Mouse (Mus musculus): ENCODE measurements around the gene Fbxl8. TPM values are rescaled to one million over a fixed set of nuclear protein-coding genes. Genes with fewer than 3 reads are reported as not detected.

Fbxl8 gene
- polyA plus RNA-seq, 1 experiment from 2014 or later: 1.1 TPM

GRCm38 (mm10) chr8:105260371-105261099, 3.9 kb upstream of the Fbxl8 start:
- Histone ChIP-seq H3K9me3 (no peaks in the 10 kb centered on the region), H3K9ac (no peak overlapping the region), H3K27ac (no peak overlapping the region), H3K36me3 (no peaks in the 10 kb centered on the region), H3K27me3 (peaks cover 94% of the 10 kb centered on the region), H3K4me3 (no peak overlapping the region), H3K4me1 (replicated peaks) (peaks cover 28% of the 10 kb centered on the region), H3K4me2 (no peak overlapping the region)
- no peak for ATAC-seq (ENCODE audit: low FRiP score)
- 56% methylated on average over 7 of the region's 7 CpGs for WGBS

GRCm38 (mm10) chr8:105261326-105261980, 3.0 kb upstream of the Fbxl8 start:
- Histone ChIP-seq H3K36me3 (no peaks in the 10 kb centered on the region), H3K27me3 (peaks cover 94% of the 10 kb centered on the region), H3K27ac (no peak overlapping the region), H3K9ac (no peak overlapping the region), H3K4me1 (replicated peaks) (peaks cover 28% of the 10 kb centered on the region), H3K9me3 (peaks cover 4% of the 10 kb centered on the region; the same call in 1 of the 2 replicates), H3K4me3 (no peak overlapping the region), H3K4me2 (no peak overlapping the region)
- no peak for ATAC-seq (ENCODE audit: low FRiP score)
- WGBS: 81% methylated on average over 12 of the region's 12 CpGs

GRCm38 (mm10) chr8:105263244-105263912, 1.1 kb upstream of the Fbxl8 start:
- 40% methylated on average over 16 of the region's 16 CpGs for WGBS
- no peak overlapping the region for H3K4me2 ChIP-seq

DNA sequence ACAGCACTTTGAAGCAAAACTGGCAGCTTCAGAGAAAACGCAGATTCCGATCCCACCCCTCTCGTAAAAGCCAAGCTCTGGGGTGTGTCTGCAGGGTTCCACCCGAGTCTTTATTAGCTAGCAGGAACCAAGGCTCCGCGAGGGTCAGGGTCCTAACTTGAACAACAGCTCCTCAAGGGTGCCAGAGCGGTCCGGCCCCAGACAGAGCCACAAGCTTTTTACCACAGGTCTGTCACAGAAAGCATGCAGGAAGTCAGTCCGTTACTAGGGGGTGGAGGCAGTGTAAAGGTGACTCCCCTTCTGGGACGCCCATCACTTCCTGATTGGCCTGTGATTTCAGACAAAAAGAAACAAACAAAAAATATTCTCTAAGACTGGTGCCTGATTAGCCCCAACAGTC, 680 bp downstream of the Fbxl8 start:
- 11% methylated on average over 10 of the region's 10 CpGs for WGBS
- no peak overlapping the region; the same call in 1 of the 2 replicates for H3K9ac ChIP-seq
- H3K27me3 ChIP-seq: peaks cover 96% of the 10 kb centered on the region

More at GRCm38 (mm10) chr8:105263244-105263912, 1.1 kb upstream of the Fbxl8 start:
- peaks cover 37% of the 10 kb centered on the region for H3K4me1 ChIP-seq (replicated peaks)
- no peak for ATAC-seq (ENCODE audit: low FRiP score)
- H3K27ac ChIP-seq: no peak overlapping the region
- H3K4me3 ChIP-seq: peak overlapping the region; percentile 55; the same call in 1 of the 2 replicates
- peaks cover 5% of the 10 kb centered on the region; the same call in 1 of the 2 replicates for H3K9me3 ChIP-seq
- peaks cover 96% of the 10 kb centered on the region for H3K27me3 ChIP-seq
- H3K36me3 ChIP-seq: no peaks in the 10 kb centered on the region
- H3K9ac ChIP-seq: no peak overlapping the region

DNA sequence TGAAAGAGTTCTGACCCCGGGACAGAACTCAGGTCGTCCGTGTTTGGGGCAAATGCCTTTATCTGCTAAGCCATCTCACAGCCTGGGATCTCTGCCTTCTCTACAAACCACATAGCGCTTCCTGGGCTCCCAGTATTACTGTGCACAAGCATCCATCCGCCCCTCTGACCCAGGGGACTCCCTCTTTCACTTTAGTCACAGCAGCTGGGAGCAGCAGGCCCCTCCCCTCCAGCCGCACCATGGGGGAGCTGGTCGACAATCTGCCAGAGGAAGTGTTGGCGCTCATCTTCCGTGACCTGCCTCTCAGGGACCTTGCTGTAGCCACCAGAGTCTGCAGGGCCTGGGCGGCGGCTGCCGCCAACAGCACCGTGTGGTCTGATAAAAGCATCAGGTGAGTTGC, 2.3 kb downstream of the Fbxl8 start:
- Histone ChIP-seq H3K9me3 (peaks cover 5% of the 10 kb centered on the region; the same call in 1 of the 2 replicates), H3K9ac (no peak overlapping the region), H3K4me2 (no peak overlapping the region), H3K4me1 (replicated peaks) (peaks cover 46% of the 10 kb centered on the region), H3K36me3 (no peaks in the 10 kb centered on the region), H3K27ac (no peak overlapping the region), H3K4me3 (no peak overlapping the region), H3K27me3 (peaks cover 96% of the 10 kb centered on the region)
- ATAC-seq (ENCODE audit: low FRiP score): no peak
- WGBS: 10% methylated on average over 13 of the region's 13 CpGs

More for the DNA sequence above, 680 bp downstream of the Fbxl8 start:
- Histone ChIP-seq H3K4me2 (peak overlapping the region; percentile 76), H3K27ac (no peak overlapping the region), H3K36me3 (no peaks in the 10 kb centered on the region), H3K4me1 (replicated peaks) (peaks cover 37% of the 10 kb centered on the region), H3K4me3 (peak overlapping the region; percentile 55), H3K9me3 (peaks cover 5% of the 10 kb centered on the region; the same call in 1 of the 2 replicates)
- no peak for ATAC-seq (ENCODE audit: low FRiP score)

- Histone ChIP-seq H3K4me2 (peak overlapping the region; percentile 72), H3K27ac (peak overlapping the region; percentile 64), H3K36me3 (no peaks in the 10 kb centered on the region), H3K4me1 (replicated peaks) (peaks cover 46% of the 10 kb centered on the region), H3K9ac (peak overlapping the region; percentile 65), H3K9me3 (peaks cover 5% of the 10 kb centered on the region; the same call in 1 of the 2 replicates), H3K27me3 (peaks cover 99% of the 10 kb centered on the region), H3K4me3 (peak overlapping the region; percentile 51)
- peak; percentile 88 for ATAC-seq (ENCODE audit: low FRiP score)
- under 1% methylated on average over 65 of the region's 65 CpGs for WGBS
These were observed 4.1 kb downstream of the Fbxl8 start for GRCm38 (mm10) chr8:105268342-105269074.

DNA sequence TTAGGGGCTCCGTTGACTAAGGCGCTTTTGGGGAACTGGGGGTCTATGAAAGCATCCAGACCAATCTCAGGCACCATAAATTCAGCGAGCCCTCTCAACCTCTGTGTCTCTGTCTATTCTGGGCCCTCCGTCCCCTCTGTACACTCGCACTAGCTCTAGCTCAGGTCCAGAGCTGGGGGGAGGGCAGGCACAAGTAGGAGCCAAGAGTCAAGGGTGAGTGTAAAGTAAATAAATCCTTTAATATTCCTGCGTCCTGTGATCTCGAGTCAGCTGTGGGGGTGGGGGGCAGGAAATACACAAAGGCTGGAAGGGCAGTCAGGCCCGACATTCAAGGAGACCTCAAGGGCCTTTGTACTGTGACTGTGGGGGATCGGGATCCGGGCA, 4.6 kb downstream of the Fbxl8 start:
- Histone ChIP-seq H3K4me1 (replicated peaks) (peaks cover 44% of the 10 kb centered on the region), H3K27ac (no peak overlapping the region; the same call in none of the 2 replicates), H3K9me3 (peaks cover 5% of the 10 kb centered on the region; the same call in 1 of the 2 replicates), H3K4me3 (peak overlapping the region; percentile 51), H3K27me3 (peaks cover 99% of the 10 kb centered on the region), H3K4me2 (peak overlapping the region; percentile 72), H3K9ac (peak overlapping the region; percentile 65), H3K36me3 (no peaks in the 10 kb centered on the region)
- ATAC-seq (ENCODE audit: low FRiP score): peak; percentile 47
- WGBS: 1% methylated on average over 10 of the region's 10 CpGs

GRCm38 (mm10) chr8:105269461-105269947, 5.1 kb downstream of the Fbxl8 start, which contains the start of gene Hsf4:
TSS of gene Hsf4 (plus strand) at chr8:105269801.
- WGBS: under 1% methylated on average over 42 of the region's 42 CpGs
- H3K27me3 ChIP-seq: peaks cover 99% of the 10 kb centered on the region
- H3K4me1 ChIP-seq (replicated peaks): peaks cover 41% of the 10 kb centered on the region
- peak within 1 kb of the TSS; percentile 72 for H3K4me2 ChIP-seq
- peak within 1 kb of the TSS; percentile 65 for H3K9ac ChIP-seq
- peak within 1 kb of the TSS; percentile 51 for H3K4me3 ChIP-seq
- no peak for ATAC-seq (ENCODE audit: low FRiP score)
- peak within 1 kb of the TSS; percentile 64 for H3K27ac ChIP-seq
- H3K36me3 ChIP-seq: no peaks in the 10 kb centered on the region
- peaks cover 5% of the 10 kb centered on the region; the same call in 1 of the 2 replicates for H3K9me3 ChIP-seq

DNA sequence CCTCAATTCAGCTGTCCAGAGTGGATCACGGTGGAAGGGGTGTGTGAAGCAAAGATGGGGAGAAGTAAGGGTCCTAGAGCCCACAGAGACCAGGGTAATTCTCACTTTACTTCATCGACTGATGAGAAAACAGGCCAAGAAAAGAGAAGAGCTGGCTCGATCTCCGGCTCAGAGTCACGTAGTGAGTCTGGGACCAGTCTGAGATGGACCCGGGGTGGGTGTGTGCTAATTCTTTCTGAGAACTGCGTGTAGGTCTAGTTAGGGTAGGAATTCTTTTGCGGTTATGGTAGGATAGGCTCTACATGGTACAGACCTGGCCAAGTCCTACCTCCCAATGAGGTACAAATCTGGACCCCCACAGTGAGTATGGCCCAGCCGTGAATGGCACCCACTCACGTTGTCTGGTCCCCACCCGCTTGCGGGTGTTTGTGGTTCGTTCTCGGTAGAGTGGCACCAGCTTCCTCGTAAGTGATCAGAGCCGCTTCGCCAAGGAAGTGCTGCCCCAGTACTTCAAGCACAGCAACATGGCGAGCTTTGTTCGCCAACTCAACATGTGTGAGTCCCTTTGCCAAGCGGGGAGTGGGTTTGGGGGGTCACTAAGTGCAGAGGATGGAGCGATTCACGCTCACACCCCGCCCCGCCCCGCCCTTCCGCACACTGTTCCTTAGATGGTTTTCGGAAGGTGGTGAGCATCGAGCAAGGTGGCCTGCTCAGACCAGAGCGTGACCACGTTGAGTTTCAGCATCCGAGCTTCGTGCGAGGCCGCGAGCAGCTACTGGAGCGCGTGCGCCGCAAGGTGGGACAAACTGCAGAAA, 5.9 kb downstream of the Fbxl8 start:
- Histone ChIP-seq H3K36me3 (no peaks in the 10 kb centered on the region), H3K4me1 (replicated peaks) (peaks cover 36% of the 10 kb centered on the region), H3K27me3 (peaks cover 99% of the 10 kb centered on the region), H3K27ac (no peak overlapping the region), H3K9me3 (peaks cover 5% of the 10 kb centered on the region; the same call in 1 of the 2 replicates), H3K4me2 (peak overlapping the region; percentile 72), H3K4me3 (peak overlapping the region; percentile 51), H3K9ac (peak overlapping the region; percentile 65)
- WGBS: 3% methylated on average over 39 of the region's 39 CpGs
- ATAC-seq (ENCODE audit: low FRiP score): no peak

DNA sequence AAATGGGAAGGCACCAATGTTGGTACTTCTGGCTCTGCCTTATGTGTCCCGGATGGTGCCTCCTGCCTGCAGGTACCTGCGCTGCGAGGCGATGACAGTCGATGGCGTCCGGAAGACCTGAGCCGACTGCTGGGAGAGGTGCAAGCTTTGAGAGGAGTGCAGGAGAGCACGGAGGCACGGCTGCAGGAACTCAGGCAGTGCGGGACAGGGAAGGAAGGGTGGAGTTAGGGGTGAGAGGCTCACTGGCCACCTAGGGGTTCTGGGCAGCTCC, 6.4 kb downstream of the Fbxl8 start:
- Histone ChIP-seq H3K9ac (peak overlapping the region; percentile 24), H3K27me3 (peaks cover 99% of the 10 kb centered on the region), H3K4me2 (peak overlapping the region; percentile 72; the same call in 1 of the 2 replicates), H3K27ac (no peak overlapping the region), H3K4me3 (peak overlapping the region; percentile 51), H3K36me3 (no peaks in the 10 kb centered on the region), H3K9me3 (peaks cover 5% of the 10 kb centered on the region; the same call in 1 of the 2 replicates), H3K4me1 (replicated peaks) (peaks cover 41% of the 10 kb centered on the region)
- no peak for ATAC-seq (ENCODE audit: low FRiP score)
- 2% methylated on average over 11 of the region's 11 CpGs for WGBS

- H3K4me1 ChIP-seq (replicated peaks): peaks cover 33% of the 10 kb centered on the region
- 8% methylated on average over 10 of the region's 11 CpGs for WGBS
- no peak overlapping the region for H3K9ac ChIP-seq
- H3K36me3 ChIP-seq: peaks cover 12% of the 10 kb centered on the region
- ATAC-seq (ENCODE audit: low FRiP score): no peak
- H3K27me3 ChIP-seq: peaks cover 99% of the 10 kb centered on the region
- H3K4me2 ChIP-seq: peak overlapping the region; percentile 74
- no peak overlapping the region for H3K27ac ChIP-seq
- no peak overlapping the region for H3K4me3 ChIP-seq
- no peaks in the 10 kb centered on the region for H3K9me3 ChIP-seq
These were observed 10.9 kb downstream of the Fbxl8 start for GRCm38 (mm10) chr8:105275387-105275786.
